Comparison of ENCODE assay signal across 8 mouse cellular contexts in the genomic region with DNA sequence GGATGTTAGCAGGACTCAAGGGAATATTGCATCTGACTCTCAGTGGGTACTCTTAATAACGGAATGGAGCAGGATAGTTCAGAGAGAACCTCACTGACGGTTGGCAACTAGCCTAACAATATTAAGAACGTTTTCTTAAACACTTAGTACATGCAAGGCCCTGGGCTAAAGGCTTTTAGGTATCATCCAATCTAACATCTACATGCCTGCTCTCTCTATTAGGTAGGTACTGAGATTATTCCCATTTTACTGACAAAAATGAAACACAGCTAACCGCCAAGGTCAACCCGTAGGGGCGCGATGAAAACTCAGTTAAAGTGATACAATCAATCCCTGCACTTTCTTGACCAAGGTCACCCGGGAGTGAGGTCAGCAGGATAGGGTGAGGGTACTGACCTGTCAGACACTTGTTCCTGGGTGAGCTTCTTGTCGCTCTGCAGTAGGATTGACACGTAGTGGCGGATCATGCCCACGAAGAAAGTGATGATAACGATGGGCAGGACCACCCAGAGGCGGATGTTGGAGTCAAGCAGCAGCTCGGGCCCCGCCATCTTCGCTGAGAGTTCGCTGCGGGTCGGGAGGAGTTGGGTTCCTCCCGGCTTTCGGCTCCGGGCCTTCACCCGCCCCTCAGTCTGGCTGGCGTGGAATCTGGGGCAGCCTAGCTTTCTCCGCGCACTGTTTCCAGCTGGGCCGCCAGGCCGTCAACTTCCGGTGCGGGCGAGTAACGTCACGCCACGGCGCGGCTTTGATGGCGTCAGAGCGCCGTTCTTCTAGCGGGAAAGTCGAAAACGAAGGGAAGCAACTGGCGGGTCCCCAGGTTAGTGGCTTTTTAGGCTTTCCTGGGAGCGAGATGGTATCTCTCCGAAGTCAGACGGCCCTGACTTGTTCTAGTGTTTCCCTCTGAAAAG. TPM values are rescaled to one million over a fixed set of nuclear protein-coding genes. Genes with fewer than 3 reads are reported as not detected.
DNase-seq lines count a peak whose midpoint lies in the region; ATAC-seq and TF ChIP-seq lines count a peak whose summit lies in the region.

A gene (minus strand): TSS at position 721 of the 908 bp plus-strand sequence.
A gene (plus strand): TSS at position 751 of the 908 bp plus-strand sequence.

- peak; percentile 96 for ATAC-seq in granulocyte monocyte progenitor cell, adult 5-6 weeks (replicated peaks; ENCODE audit: poor library complexity, severe bottlenecking)
- peak; percentile 81 for ATAC-seq in intestine, postnatal 0 days

- H3K36me3 ChIP-seq in intestine, postnatal 0 days (ENCODE audit: control insufficient read depth, insufficient read depth): peaks cover 4% of the 10 kb centered on the region; the same call in 1 of the 2 replicates
- H3K36me3 ChIP-seq in midbrain, embryonic 10.5 days: peaks cover 35% of the 10 kb centered on the region

- no peaks in the 10 kb centered on the region for H3K9me3 ChIP-seq in intestine, postnatal 0 days (ENCODE audit: control insufficient read depth)
- no peaks in the 10 kb centered on the region for H3K9me3 ChIP-seq in midbrain, embryonic 10.5 days (replicated peaks)

- peak within 1 kb of the TSS; percentile 69 for H3K4me2 ChIP-seq in intestine, postnatal 0 days (replicated peaks; ENCODE audit: low read depth)

- under 1% methylated on average over 47 of the region's 47 CpGs for WGBS in intestine, postnatal 0 days
- WGBS in midbrain, embryonic 10.5 days: 2% methylated on average over 47 of the region's 47 CpGs

- peak within 1 kb of the TSS; percentile 81 for H3K9ac ChIP-seq in intestine, postnatal 0 days (ENCODE audit: low read depth, low read length)

- peak within 1 kb of the TSS; percentile 57 for H3K27ac ChIP-seq in intestine, postnatal 0 days (ENCODE audit: low read depth, low read length)
- peak within 1 kb of the TSS; percentile 90 for H3K27ac ChIP-seq in midbrain, embryonic 10.5 days (replicated peaks)

- no peak for TF ChIP-seq CTCF in intestine, postnatal 0 days (IDR thresholded peaks at IDR 0.05; ENCODE audit: low read depth)

- intact Hi-C loops in left cerebral cortex, postnatal 36 days (cut with DNase I): loop anchor here (5.0 kb wide), 2 partner anchors 71 to 89 kb away; a partner anchor contains a TSS

- H3K27me3 ChIP-seq in intestine, postnatal 0 days (replicated peaks; ENCODE audit: control insufficient read depth, insufficient read depth, low read length): no peaks in the 10 kb centered on the region
- H3K27me3 ChIP-seq in midbrain, embryonic 10.5 days (ENCODE audit: low read depth, poor library complexity, severe bottlenecking): no peaks in the 10 kb centered on the region

- DNase-seq in adrenal gland, postnatal 10 days: peak; percentile 98
- DNase-seq in embryo, embryonic 9.5 days (ENCODE audit: extremely low spot score): peak; percentile 97
- peak; percentile 90 to 92 for DNase-seq in left cerebral cortex, postnatal 36 days (ENCODE audit: low spot score in 2 of 2)
- DNase-seq in midbrain, embryonic 10.5 days (ENCODE audit: low spot score): peak; percentile 94
- peak; percentile 85 to 88 for DNase-seq in right cerebral cortex, postnatal 36 days (ENCODE audit: low spot score in 2 of 2)
- DNase-seq in urinary bladder, postnatal 4 days (ENCODE audit: low spot score in 2 of 2): peak; percentile 86 to 94

- no peaks in the 10 kb centered on the region for H3K4me1 ChIP-seq in intestine, postnatal 0 days (replicated peaks; ENCODE audit: control insufficient read depth, insufficient read depth, low read length)
- H3K4me1 ChIP-seq in midbrain, embryonic 10.5 days: peaks cover 26% of the 10 kb centered on the region

- peak within 1 kb of the TSS; percentile 93 for H3K4me3 ChIP-seq in intestine, postnatal 0 days (ENCODE audit: low read depth, low read length)
- H3K4me3 ChIP-seq in midbrain, embryonic 10.5 days: peak within 1 kb of the TSS; percentile 82

RNA-seq across cellular contexts. Expression of the first gene that starts in this region (rescaled TPM):
- total RNA-seq in adrenal gland, postnatal 10 days (2021): 10 to 100 TPM; 76.9 to 81.2 TPM
- total RNA-seq in granulocyte monocyte progenitor cell, adult 5-6 weeks (2014; fragmentation: Nextera tagmentation): 47.4 and 48.0 TPM in 2 replicates
- total RNA-seq in granulocyte monocyte progenitor cell, adult 5-6 weeks (2017): 38.7 and 41.8 TPM in 2 replicates
- polyA plus RNA-seq in intestine, postnatal 0 days (2015; fragmentation: Nextera tagmentation; extraction: Ambion mirVana): 77.2 and 77.9 TPM in 2 replicates
- 10 to 100 TPM; 71.7 to 81.1 TPM for total RNA-seq in left cerebral cortex, postnatal 36 days (2021)
- polyA plus RNA-seq in midbrain, embryonic 10.5 days (2016; fragmentation: Nextera tagmentation; extraction: Ambion mirVana): 82.0 and 83.4 TPM in 2 replicates

RNA-seq across cellular contexts. Expression of the second gene that starts in this region (rescaled TPM):
- 1 to 10 TPM; 5.0 to 7.0 TPM for total RNA-seq in adrenal gland, postnatal 10 days (2021)
- 23.8 and 27.4 TPM in 2 replicates for total RNA-seq in granulocyte monocyte progenitor cell, adult 5-6 weeks (2014; fragmentation: Nextera tagmentation)
- total RNA-seq in granulocyte monocyte progenitor cell, adult 5-6 weeks (2017): 28.2 and 33.2 TPM in 2 replicates
- 1.4 and 1.7 TPM in 2 replicates for polyA plus RNA-seq in intestine, postnatal 0 days (2015; fragmentation: Nextera tagmentation; extraction: Ambion mirVana)
- total RNA-seq in left cerebral cortex, postnatal 36 days (2021): 1 to 10 TPM; 1.5 to 3.3 TPM
- polyA plus RNA-seq in midbrain, embryonic 10.5 days (2016; fragmentation: Nextera tagmentation; extraction: Ambion mirVana): 18.1 and 18.2 TPM in 2 replicates

Comparison
In these comparisons a context has a peak if more than half of its experiments do, and no peak if none do; other contexts are left out.
1. Peak in every context shown above with its lines: DNase-seq, ATAC-seq, H3K4me3 ChIP-seq and H3K27ac ChIP-seq.